Mouse (Mus musculus) small intestine, adult 2 months (tissue): Measurements from ENCODE around the gene Bckdhb.

Source experiments
- CTCF ChIP-seq: fragments of 200-500 bp; IDR thresholded peaks from 2 replicates; pipeline ENCODE4 v1.5.1; 2012; ENCODE audit warnings: low read depth, mild to moderate bottlenecking, control low read depth, inconsistent platforms, low read length, moderate library complexity, mixed read lengths; ENCODE audit not compliant: insufficient replicate concordance, insufficient read length; ENCODE audit errors: extremely low read depth
- POLR2A ChIP-seq: fragments of 200-500 bp; IDR thresholded peaks from 2 replicates; pipeline ENCODE4 v1.6.1; 2012; ENCODE audit warnings: low read depth, mild to moderate bottlenecking, control low read depth, inconsistent platforms, low read length, moderate library complexity

GRCm38 (mm10) chr9:83902086-83902485 lies 22.9 kb upstream of the Bckdhb start:
- TF ChIP-seq CTCF, result no peak
- no peak for TF ChIP-seq POLR2A
